Mouse (Mus musculus) E14TG2a.4 (cell line): ENCODE measurements around the gene Mmel1.

Experiments used
- CTCF ChIP-seq: conservative IDR thresholded peaks from 2 replicates; pipeline ENCODE4 v1.5.1; 2014; ENCODE audit warnings: low read length
- POU5F1 ChIP-seq: IDR thresholded peaks from 2 replicates; pipeline ENCODE4 v1.6.1; 2014; ENCODE audit warnings: low read length, borderline replicate concordance

DNA sequence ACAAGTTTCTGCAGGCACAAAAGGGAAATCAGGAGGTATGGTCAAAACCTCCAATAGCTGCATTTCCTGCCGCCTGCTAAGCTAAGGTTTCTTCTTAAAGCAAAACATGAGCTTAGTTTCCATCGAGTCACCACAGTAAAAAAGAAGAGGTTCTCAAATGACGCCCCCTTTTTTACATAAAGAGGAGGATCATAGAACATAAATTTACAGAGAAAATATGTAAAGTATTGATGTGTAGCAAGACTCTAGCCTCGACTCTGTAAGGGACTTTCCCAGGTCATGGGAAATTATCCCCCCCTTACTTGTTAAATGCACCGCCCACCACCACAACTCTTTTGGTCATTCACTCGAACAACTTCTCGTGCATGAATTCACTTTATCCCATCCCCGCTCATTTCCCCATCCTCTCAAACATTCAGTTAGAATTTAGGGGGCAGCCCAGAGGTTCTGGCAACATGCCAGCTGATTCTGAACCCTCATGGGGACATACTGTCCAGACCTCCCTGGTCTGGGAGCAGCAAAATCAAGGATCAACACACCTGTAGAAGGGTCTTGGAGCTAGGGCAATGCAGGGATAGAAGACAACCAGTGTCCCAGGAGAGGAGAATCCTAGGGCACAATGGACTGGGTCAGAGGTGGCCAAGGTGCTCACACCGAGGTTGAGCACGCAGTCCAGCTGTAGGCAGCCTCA, 73.4 kb downstream of the Mmel1 start:
- TF ChIP-seq CTCF: no peak
- TF ChIP-seq POU5F1: no peak
